Mouse (Mus musculus): ENCODE measurements at regions not wholly inside any gene's neighbourhood (a gene's known extent, or its start where the extent isn't known, plus 50 kb on each side); places are given as distances from the start of the nearest gene placed in this dataset.

GRCm38 (mm10) chr1:186501726-186502125, 204.1 kb downstream of the Tgfb2 start:
- DNase-seq, result no peak

GRCm38 (mm10) chr1:186497872-186498271, 207.9 kb downstream of the Tgfb2 start:
- no peak for DNase-seq

- DNase-seq, result no peak
Observed at GRCm38 (mm10) chr1:186497333-186497732, 208.5 kb downstream of the Tgfb2 start.

GRCm38 (mm10) chr1:186494411-186494783, 211.4 kb downstream of the Tgfb2 start:
- DNase-seq, result no peak

- DNase-seq, result no peak
Observed at GRCm38 (mm10) chr1:186493664-186494410, 212.0 kb downstream of the Tgfb2 start.

- no peak for DNase-seq
Observed at GRCm38 (mm10) chr1:186482177-186482576, 223.6 kb downstream of the Tgfb2 start.

- DNase-seq, result no peak
Observed at GRCm38 (mm10) chr1:186480019-186480418, 225.8 kb downstream of the Tgfb2 start.

GRCm38 (mm10) chr1:186478428-186479238, 227.2 kb downstream of the Tgfb2 start:
- DNase-seq, result no peak

- no peak for DNase-seq
Observed at GRCm38 (mm10) chr1:186474844-186475243, 230.9 kb downstream of the Tgfb2 start.

GRCm38 (mm10) chr1:186474385-186474784, 231.4 kb downstream of the Tgfb2 start:
- no peak for DNase-seq

GRCm38 (mm10) chr1:186472955-186473354, 232.8 kb downstream of the Tgfb2 start:
- DNase-seq, result no peak

- no peak for DNase-seq
Observed at GRCm38 (mm10) chr1:186465526-186465925, 240.3 kb downstream of the Tgfb2 start.

GRCm38 (mm10) chr1:186460742-186461141, 245.0 kb downstream of the Tgfb2 start:
- no peak for DNase-seq

- DNase-seq, result no peak
Observed at GRCm38 (mm10) chr1:186458099-186458637, 247.6 kb downstream of the Tgfb2 start.

- no peak for DNase-seq
Observed at GRCm38 (mm10) chr1:186457098-186457497, 248.7 kb downstream of the Tgfb2 start.

GRCm38 (mm10) chr1:186456131-186456530, 249.7 kb downstream of the Tgfb2 start:
- peak; percentile 10 for DNase-seq

- no peak for DNase-seq
Observed at GRCm38 (mm10) chr1:186455177-186455660, 250.6 kb downstream of the Tgfb2 start.

GRCm38 (mm10) chr1:186454393-186455085, 251.2 kb downstream of the Tgfb2 start:
- no peak for DNase-seq

- DNase-seq, result no peak
Observed at GRCm38 (mm10) chr1:186448841-186449650, 256.7 kb downstream of the Tgfb2 start.

- DNase-seq, result no peak
Observed at GRCm38 (mm10) chr1:186447521-186447920, 258.3 kb downstream of the Tgfb2 start.

GRCm38 (mm10) chr1:186444701-186445131, 261.1 kb downstream of the Tgfb2 start:
- DNase-seq, result no peak

GRCm38 (mm10) chr1:186442160-186442559, 263.6 kb downstream of the Tgfb2 start:
- no peak for DNase-seq

All from thymus, postnatal 25 days (tissue).